Mouse (Mus musculus) induced T-regulatory cell, adult 2 months (primary cell): ENCODE results near the gene Gm17606.
A peak's percentile ranks its signal among the peaks of the same experiment; 100 is the strongest.

Experiments
- DNase-seq: peaks from one replicate; pipeline ENCODE4 v3.0.0-alpha.2; 2012; ENCODE audit warnings: low read depth

Gene Gm17606

GRCm38 (mm10) chr14:54624976-54625375 lies 15.8 kb upstream of the Gm17606 start:
- no peak for DNase-seq

GRCm38 (mm10) chr14:54628103-54628502 lies 12.6 kb upstream of the Gm17606 start:
- no peak for DNase-seq

- no peak for DNase-seq
Observed at GRCm38 (mm10) chr14:54629797-54630196, 11.0 kb upstream of the Gm17606 start.

- DNase-seq, result no peak
Observed at GRCm38 (mm10) chr14:54630583-54631239, 10.0 kb upstream of the Gm17606 start.

- DNase-seq, result no peak
Observed at GRCm38 (mm10) chr14:54631240-54631599, 9.5 kb upstream of the Gm17606 start.

- no peak for DNase-seq
Observed at GRCm38 (mm10) chr14:54632252-54632651, 8.5 kb upstream of the Gm17606 start.

- no peak for DNase-seq
Observed at GRCm38 (mm10) chr14:54634182-54634581, 6.6 kb upstream of the Gm17606 start.

- DNase-seq, result peak; percentile 78
Observed at GRCm38 (mm10) chr14:54636954-54637353, 3.8 kb upstream of the Gm17606 start.

GRCm38 (mm10) chr14:54638210-54638609 lies 2.5 kb upstream of the Gm17606 start:
- no peak for DNase-seq

GRCm38 (mm10) chr14:54640121-54640520 lies 631 bp upstream of the Gm17606 start:
- DNase-seq, result peak; percentile 24

- DNase-seq, result peak; percentile 94
Observed at GRCm38 (mm10) chr14:54641305-54641969, 685 bp downstream of the Gm17606 start, which contains the start of gene Cdh24. Cdh24 (minus strand) TSS chr14:54641364.

GRCm38 (mm10) chr14:54642224-54642944 lies 1.6 kb downstream of the Gm17606 start:
- peak; percentile 30 for DNase-seq

- DNase-seq, result no peak
Observed at GRCm38 (mm10) chr14:54643011-54643410, 2.3 kb downstream of the Gm17606 start.

GRCm38 (mm10) chr14:54644294-54644693 lies 3.5 kb downstream of the Gm17606 start:
- DNase-seq, result no peak

- DNase-seq, result no peak
Observed at GRCm38 (mm10) chr14:54646455-54646854, 5.7 kb downstream of the Gm17606 start.

- peak; percentile 39 for DNase-seq
Observed at GRCm38 (mm10) chr14:54646898-54647636, 6.3 kb downstream of the Gm17606 start.

GRCm38 (mm10) chr14:54647900-54648299 lies 7.1 kb downstream of the Gm17606 start:
- no peak for DNase-seq

GRCm38 (mm10) chr14:54650621-54651454 lies 10.1 kb downstream of the Gm17606 start:
- DNase-seq, result peak; percentile 97

GRCm38 (mm10) chr14:54651556-54651955 lies 10.8 kb downstream of the Gm17606 start:
- DNase-seq, result no peak

GRCm38 (mm10) chr14:54652787-54653186 lies 12.0 kb downstream of the Gm17606 start:
- peak; percentile 40 for DNase-seq

- DNase-seq, result peak; percentile 87
Observed at GRCm38 (mm10) chr14:54653496-54653895, 12.7 kb downstream of the Gm17606 start.
